Mouse (Mus musculus) lung, adult 2 months (tissue): ENCODE measurements around the gene Sla2.

Source experiments
- CTCF ChIP-seq: fragments of 200-500 bp; IDR thresholded peaks from 2 replicates; pipeline ENCODE4 v1.5.1; 2011; ENCODE audit warnings: mild to moderate bottlenecking, low read length, control low read depth; ENCODE audit not compliant: insufficient read depth
- POLR2A ChIP-seq: fragments of 200-500 bp; IDR thresholded peaks from 2 replicates; pipeline ENCODE4 v1.6.1; 2011; ENCODE audit warnings: low read depth, mild to moderate bottlenecking, control low read depth, low read length, borderline replicate concordance; ENCODE audit errors: extremely low read depth

GRCm38 (mm10) chr2:156882431-156883001 is 4.5 kb downstream of the Sla2 start:
- TF ChIP-seq POLR2A (no peak), CTCF (no peak)
